13 mouse cellular contexts compared by ENCODE assay signal in the genomic region with DNA sequence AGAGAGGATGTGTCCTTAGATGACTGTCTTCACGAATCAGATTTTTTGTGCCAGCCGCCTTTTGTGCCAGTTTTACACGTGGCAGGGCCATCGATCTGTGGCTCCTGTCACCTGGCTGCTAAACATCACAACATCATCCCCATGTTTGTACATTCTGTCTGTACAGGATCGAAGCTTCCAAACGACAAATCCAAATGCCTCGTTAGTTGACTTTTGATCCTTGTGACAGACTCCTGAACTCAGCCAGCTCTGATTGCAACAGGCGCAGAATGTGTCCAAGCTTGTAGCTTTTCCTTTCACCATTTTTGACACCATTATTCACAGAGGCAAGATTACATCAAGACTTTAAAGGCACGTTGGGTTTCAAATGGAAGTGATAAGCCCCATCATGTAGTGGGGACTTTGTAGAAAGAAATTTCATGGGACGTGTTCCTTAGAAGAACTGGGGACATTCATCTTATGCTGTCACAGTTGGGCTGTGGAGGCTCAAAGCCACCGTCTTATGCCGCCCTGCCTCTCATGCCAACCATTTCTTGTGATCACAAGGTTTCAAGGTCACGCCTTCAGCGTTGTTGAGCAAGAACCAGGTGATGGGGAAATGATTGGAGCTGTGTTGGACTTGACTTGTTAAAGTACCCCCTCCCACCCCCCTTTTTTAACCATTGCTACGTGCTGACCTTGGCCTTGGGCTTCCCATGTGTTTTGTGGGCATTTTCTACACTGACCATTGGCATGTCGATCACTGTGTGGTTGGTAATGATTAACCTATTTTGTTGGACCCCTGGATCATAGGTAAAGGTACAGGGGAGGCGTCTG. TPM values are rescaled to one million over a fixed set of nuclear protein-coding genes. Genes with fewer than 3 reads are reported as not detected.
DNase-seq lines count a peak whose midpoint lies in the region; ATAC-seq and TF ChIP-seq lines count a peak whose summit lies in the region.
"Had no signal": no experiment of that assay in that cellular context is flagged by ENCODE, and none has a peak within 500 bp of the region (broad histone marks: within the 10 kb centered on the region; RNA-seq: fewer than 3 reads in every experiment).

No protein-coding gene starts in this region.

- H3K4me3 ChIP-seq in liver, embryonic 14.5 days (ENCODE audit: insufficient read depth in 1 of 2, low read depth in 2 of 2, low read length in 2 of 2) = no peak overlapping the region
- H3K4me3 ChIP-seq in hindbrain, embryonic 12.5 days = no peak overlapping the region
- H3K4me3 ChIP-seq: left cerebral cortex, adult 2 months had no signal

- H3K4me1 ChIP-seq in liver, embryonic 14.5 days (replicated peaks; ENCODE audit: control insufficient read depth in 2 of 2, insufficient read depth in 2 of 2, low read length in 1 of 2) = peaks cover 0 to 5% of the 10 kb centered on the region in 2 experiments; a peak in 1 of 4 replicates
- H3K4me1 ChIP-seq in hindbrain, embryonic 12.5 days = no peaks in the 10 kb centered on the region

- H3K4me2 ChIP-seq in liver, embryonic 14.5 days (ENCODE audit: low read depth) = 0 out of 2 replicates have a peak overlapping the region, but pooled peaks have one; percentile 6
- H3K4me2 ChIP-seq in hindbrain, embryonic 12.5 days (replicated peaks) = no peak overlapping the region
- H3K4me2 ChIP-seq: midbrain, embryonic 11.5 days had no signal

- peak; percentile 74 for ATAC-seq in liver, embryonic 14.5 days (ENCODE audit: insufficient read depth)
- no peak for ATAC-seq in hindbrain, embryonic 12.5 days (ENCODE audit: low FRiP score)
- ATAC-seq in activated CD4-positive, CD25-positive, alpha-beta regulatory T cell, adult 4 months = no peak

- no peak overlapping the region; the same call in 1 of the 2 replicates for H3K27ac ChIP-seq in liver, embryonic 14.5 days
- no peak overlapping the region for H3K27ac ChIP-seq in hindbrain, embryonic 12.5 days
- H3K27ac ChIP-seq: left cerebral cortex, adult 2 months had no signal

- no peak overlapping the region for H3K9ac ChIP-seq in liver, embryonic 14.5 days (replicated peaks)
- H3K9ac ChIP-seq in hindbrain, embryonic 12.5 days = no peak overlapping the region

- H3K27me3 ChIP-seq in liver, embryonic 14.5 days (ENCODE audit: control insufficient read depth, insufficient read depth, low read length) = no peaks in the 10 kb centered on the region
- no peaks in the 10 kb centered on the region; the same call in 1 of the 2 replicates for H3K27me3 ChIP-seq in hindbrain, embryonic 12.5 days

- peak; percentile 14 for DNase-seq in urinary bladder, postnatal 14 days (ENCODE audit: low spot score)
- no peak for DNase-seq in urinary bladder, adult 18-20 months (ENCODE audit: low spot score in 2 of 2)
- peak; percentile 92 for DNase-seq in kidney, adult 9 months
- DNase-seq in liver, embryonic 14.5 days (ENCODE audit: low read depth in 3 of 3, low spot score in 3 of 3) = peak in 1 of 3 experiments; percentile 27
- no peak for DNase-seq in retina, embryonic 14.5 days (ENCODE audit: low spot score)
- DNase-seq: cerebellum, adult 9-11 months; lung, postnatal 36 days; right cerebral cortex, postnatal 25 days; thymus, postnatal 25 days had no signal

- H3K9me3 ChIP-seq in liver, embryonic 14.5 days (ENCODE audit: control insufficient read depth, low read length) = no peaks in the 10 kb centered on the region
- H3K9me3 ChIP-seq in hindbrain, embryonic 12.5 days (replicated peaks) = no peaks in the 10 kb centered on the region

- no peak for TF ChIP-seq CTCF in liver, embryonic 14.5 days (IDR thresholded peaks at IDR 0.05; ENCODE audit: low read depth)

- 49% methylated on average over 17 of the region's 17 CpGs for WGBS in liver, embryonic 14.5 days (ENCODE audit: insufficient replicate concordance)
- 87% methylated on average over 17 of the region's 17 CpGs for WGBS in hindbrain, embryonic 12.5 days

- H3K36me3 ChIP-seq in liver, embryonic 14.5 days (replicated peaks; ENCODE audit: control insufficient read depth, insufficient read depth, low read depth) = no peaks in the 10 kb centered on the region
- H3K36me3 ChIP-seq in hindbrain, embryonic 12.5 days = no peaks in the 10 kb centered on the region

- TF ChIP-seq EP300 in liver, embryonic 14.5 days (IDR thresholded peaks at IDR 0.05; ENCODE audit: low read depth) = no peak

RNA-seq across cellular contexts. Expression of a gene that starts 36.7 kb away (rescaled TPM):
- 1.3 and 4.4 TPM in 2 replicates for polyA plus RNA-seq in liver, embryonic 14.5 days (2012; rRNA removed)
- polyA plus RNA-seq in liver, embryonic 14.5 days (2014; fragmentation: Nextera tagmentation; extraction: Ambion mirVana) = 6.9 and 8.0 TPM in 2 replicates
- polyA plus RNA-seq in hindbrain, embryonic 12.5 days (2016; fragmentation: Nextera tagmentation; extraction: Ambion mirVana) = 1.0 and 1.1 TPM in 2 replicates
- polyA plus RNA-seq in activated CD4-positive, CD25-positive, alpha-beta regulatory T cell, adult 4 months (2017; shearing (Covaris generic)) = under 1 TPM in 1 of 2 experiments, not detected in 1; 0.09 TPM

RNA-seq across cellular contexts. Expression of a gene that starts 40.0 kb away (rescaled TPM):
- polyA plus RNA-seq in liver, embryonic 14.5 days (2012; rRNA removed) = 15.7 and 19.7 TPM in 2 replicates
- 23.7 and 26.2 TPM in 2 replicates for polyA plus RNA-seq in liver, embryonic 14.5 days (2014; fragmentation: Nextera tagmentation; extraction: Ambion mirVana)
- 16.8 and 17.8 TPM in 2 replicates for polyA plus RNA-seq in hindbrain, embryonic 12.5 days (2016; fragmentation: Nextera tagmentation; extraction: Ambion mirVana)
- polyA plus RNA-seq in activated CD4-positive, CD25-positive, alpha-beta regulatory T cell, adult 4 months (2017; shearing (Covaris generic)) = 10 to 100 TPM; 37.8 to 46.6 TPM

RNA-seq across cellular contexts. Expression of a gene that starts 50.0 kb away (rescaled TPM):
- polyA plus RNA-seq in liver, embryonic 14.5 days (2012; rRNA removed) = 0.08 and 0.10 TPM in 2 replicates
- polyA plus RNA-seq in liver, embryonic 14.5 days (2014; fragmentation: Nextera tagmentation; extraction: Ambion mirVana) = 0.13 and 0.14 TPM in 2 replicates
- polyA plus RNA-seq in hindbrain, embryonic 12.5 days (2016; fragmentation: Nextera tagmentation; extraction: Ambion mirVana) = 0.12 TPM in 1 of 2 replicates, not detected in the other
- not detected for polyA plus RNA-seq in activated CD4-positive, CD25-positive, alpha-beta regulatory T cell, adult 4 months (2017; shearing (Covaris generic))

Comparison
In these comparisons a context has a peak if more than half of its experiments do, and no peak if none do; other contexts are left out.
1. DNase-seq: peak in urinary bladder, postnatal 14 days (single experiment) and kidney, adult 9 months (single experiment); none in urinary bladder, adult 18-20 months (0 of 2) and retina, embryonic 14.5 days (single experiment).